Mouse (Mus musculus) cortical plate, adult 2 months (tissue): Measurements from ENCODE around the gene Sdhc.
"Not testable (repeated sequence)": the region's sequence is repeated elsewhere in the genome, so short reads cannot be mapped to it uniquely, and the experiment has no call there.

ENCODE experiments used
- CTCF ChIP-seq: fragments of 200-500 bp; IDR thresholded peaks from 2 replicates; pipeline ENCODE4 v1.5.1; 2011; ENCODE audit warnings: mild to moderate bottlenecking, control low read depth, low read length; ENCODE audit not compliant: insufficient read depth; ENCODE audit errors: extremely low read depth
- POLR2A ChIP-seq: fragments of 200-500 bp; IDR thresholded peaks from 2 replicates; pipeline ENCODE4 v1.6.1; 2011; ENCODE audit warnings: mild to moderate bottlenecking, low read length, control low read depth; ENCODE audit not compliant: insufficient read depth; ENCODE audit errors: extremely low read depth

- not testable (repeated sequence) for TF ChIP-seq CTCF, POLR2A
Measured at GRCm38 (mm10) chr1:171081512-171082231, 68.7 kb downstream of the Sdhc start.
